Mouse (Mus musculus) monocyte, adult 5-6 weeks (primary cell): ENCODE measurements at regions not wholly inside any gene's neighbourhood (a gene's known extent, or its start where the extent isn't known, plus 50 kb on each side); places are given as distances from the start of the nearest gene placed in this dataset.

Experiments used
- ATAC-seq: fragments of 153-309, 156-312 bp; replicated peaks from 2 replicates; pipeline ENCODE4 v1.8.0; 2017; ENCODE audit warnings: mild to moderate bottlenecking; ENCODE audit not compliant: low TSS enrichment, insufficient number of reproducible peaks, severe bottlenecking, poor library complexity, low FRiP score

DNA sequence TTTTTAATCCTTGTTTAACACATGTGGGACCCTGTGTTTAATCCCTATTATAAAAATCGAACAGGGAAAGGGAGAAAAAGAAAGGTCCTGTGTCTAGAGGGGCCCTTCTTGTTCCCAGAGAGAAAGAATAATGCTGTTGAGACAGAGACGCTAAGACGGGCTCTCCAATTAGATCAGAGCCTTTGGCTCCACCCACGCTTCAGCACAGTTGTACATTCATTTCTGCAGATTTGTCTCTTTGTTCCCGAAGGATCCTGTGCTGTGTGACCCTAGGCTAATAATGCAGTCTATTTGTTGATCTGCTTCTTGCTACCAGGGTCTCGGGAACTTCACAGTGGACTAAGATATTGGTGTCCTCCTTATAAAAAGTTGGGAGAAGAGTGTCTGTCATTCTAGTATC is 92.0 kb downstream of the Cdc5l start:
- ATAC-seq: no peak

GRCm38 (mm10) chr17:45340851-45341250 is 92.7 kb downstream of the Cdc5l start:
- ATAC-seq: no peak

DNA sequence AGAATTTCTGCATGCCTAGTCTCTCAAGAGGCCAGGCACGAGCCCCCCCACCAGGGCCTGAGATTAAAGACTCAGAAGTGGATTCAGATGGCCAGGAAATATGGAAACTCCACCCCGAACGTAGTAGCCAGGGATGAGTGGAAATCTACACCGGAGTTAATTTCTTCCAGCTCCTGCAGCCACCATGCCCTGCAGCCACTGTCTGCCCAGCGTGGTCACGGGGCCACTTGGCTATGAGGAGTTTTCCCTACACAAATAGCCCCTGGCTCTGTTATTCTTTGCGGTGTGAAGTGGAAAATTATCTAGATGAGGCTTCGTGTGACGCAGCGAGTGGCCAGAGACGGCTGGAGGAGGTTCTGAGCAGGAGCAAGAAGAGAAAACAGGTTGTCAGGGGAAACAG is 94.3 kb downstream of the Cdc5l start:
- no peak for ATAC-seq

DNA sequence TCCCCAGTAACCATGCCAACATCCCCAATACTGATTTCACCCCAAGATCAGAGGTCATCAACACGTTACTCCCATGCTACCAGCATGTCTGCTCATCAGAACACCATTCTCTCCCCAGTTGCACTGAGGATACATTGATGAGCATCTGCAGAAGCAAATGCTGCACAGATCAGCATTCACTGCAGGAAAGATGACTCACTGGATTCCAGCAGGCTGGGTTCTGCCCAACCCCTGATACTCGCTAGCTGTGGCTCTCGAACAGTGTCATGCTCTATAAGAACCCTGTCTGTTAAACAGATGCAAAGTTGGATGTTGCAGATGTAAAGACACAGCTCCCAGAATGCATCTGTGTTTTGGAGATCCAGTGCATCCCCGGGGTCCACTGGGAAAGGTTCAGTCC is 95.5 kb downstream of the Cdc5l start:
- no peak for ATAC-seq

DNA sequence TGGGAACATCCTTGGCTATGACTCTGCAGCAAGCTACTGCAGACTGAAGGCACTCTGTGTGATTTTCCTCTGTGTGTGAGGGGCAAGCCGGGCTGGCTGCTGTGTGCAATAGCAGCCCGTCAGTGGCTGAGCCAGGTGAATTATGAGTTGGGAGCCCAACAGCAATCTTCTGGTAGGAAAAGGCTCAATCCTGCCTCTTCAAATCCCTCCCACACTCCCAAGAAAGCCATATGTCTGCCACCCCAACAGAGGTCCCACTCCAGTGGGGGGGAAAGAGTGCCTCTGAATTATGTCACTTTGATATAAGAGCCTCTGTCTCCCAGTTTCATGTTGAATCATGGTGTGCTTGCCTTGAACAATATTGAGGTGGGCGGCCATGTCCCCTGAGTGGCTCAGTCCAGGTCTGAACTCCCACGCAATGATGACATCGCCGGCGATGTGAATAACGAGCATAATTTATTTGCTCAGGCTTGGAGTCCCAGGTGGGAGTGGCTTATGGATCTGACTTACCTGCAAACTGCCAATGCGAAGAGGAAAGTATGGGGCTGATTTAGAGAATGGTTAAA is 97.9 kb downstream of the Cdc5l start:
- no peak for ATAC-seq

- no peak for ATAC-seq
Observed at GRCm38 (mm10) chr17:45334732-45335381, 98.7 kb downstream of the Cdc5l start.

GRCm38 (mm10) chr17:45332321-45332720 is 101.2 kb downstream of the Cdc5l start:
- no peak for ATAC-seq

DNA sequence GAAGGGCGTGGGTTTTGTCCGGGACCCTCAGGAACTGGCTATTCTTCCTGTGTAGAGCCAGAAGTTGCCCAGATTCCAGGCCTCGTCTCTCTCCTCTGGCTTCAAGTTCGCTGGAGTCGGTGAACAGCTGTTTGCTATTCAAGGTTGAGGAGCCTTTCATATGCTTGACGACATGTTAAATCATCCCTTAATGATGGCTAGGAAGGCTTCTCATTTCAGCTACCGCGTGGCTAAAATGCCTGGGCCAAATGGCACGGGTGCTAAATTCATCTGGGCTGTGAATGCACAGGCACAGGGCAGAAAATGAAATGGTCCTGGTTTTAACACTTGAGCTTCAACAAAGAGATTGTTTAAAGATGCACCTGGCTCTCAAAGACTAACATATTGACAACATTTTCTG is 104.3 kb downstream of the Cdc5l start:
- no peak for ATAC-seq

DNA sequence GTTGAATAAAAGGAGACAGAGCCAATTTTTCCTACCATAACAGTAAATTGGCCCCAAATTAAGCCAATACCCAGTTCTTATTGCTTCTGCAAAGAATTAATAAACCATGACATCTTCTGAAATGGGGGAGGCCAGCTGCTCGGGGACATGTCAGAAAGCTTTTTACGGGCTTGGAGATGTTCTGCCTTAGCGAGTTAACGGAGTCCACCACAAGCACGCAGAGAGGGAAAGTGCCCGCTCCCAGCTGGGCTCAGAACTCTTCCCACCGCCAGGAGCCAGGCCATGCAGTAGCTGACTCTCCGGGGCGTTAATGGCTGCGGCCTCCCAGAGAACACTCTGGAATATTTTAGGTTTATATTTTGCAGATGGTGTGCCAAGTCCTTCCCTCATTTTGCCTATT is 106.8 kb downstream of the Cdc5l start:
- no peak for ATAC-seq

DNA sequence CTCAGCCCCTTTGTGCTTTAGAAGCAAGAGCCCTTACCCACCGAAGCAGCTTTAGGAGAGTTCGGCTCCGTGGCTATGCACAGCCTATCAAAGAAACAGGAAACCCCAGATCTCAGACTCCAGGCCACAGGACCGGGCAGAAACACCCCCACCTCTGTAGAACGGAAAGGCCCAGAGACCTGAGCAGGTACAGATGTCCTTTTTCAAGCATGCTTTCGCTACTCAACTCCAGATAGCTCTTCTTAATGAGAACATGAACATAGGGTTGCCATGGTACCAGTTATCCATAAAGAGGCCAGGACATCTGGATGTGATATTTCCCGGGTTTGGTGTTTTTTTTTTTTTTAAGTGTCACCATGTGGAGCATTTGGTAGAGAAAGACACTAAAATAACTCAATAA is 107.4 kb downstream of the Cdc5l start:
- ATAC-seq: no peak

- no peak for ATAC-seq
Observed at GRCm38 (mm10) chr17:45322842-45323241, 110.7 kb downstream of the Cdc5l start.

GRCm38 (mm10) chr17:45320074-45320473 is 113.5 kb downstream of the Cdc5l start:
- no peak for ATAC-seq

GRCm38 (mm10) chr17:45318211-45319076 is 115.1 kb downstream of the Cdc5l start:
- ATAC-seq: no peak

DNA sequence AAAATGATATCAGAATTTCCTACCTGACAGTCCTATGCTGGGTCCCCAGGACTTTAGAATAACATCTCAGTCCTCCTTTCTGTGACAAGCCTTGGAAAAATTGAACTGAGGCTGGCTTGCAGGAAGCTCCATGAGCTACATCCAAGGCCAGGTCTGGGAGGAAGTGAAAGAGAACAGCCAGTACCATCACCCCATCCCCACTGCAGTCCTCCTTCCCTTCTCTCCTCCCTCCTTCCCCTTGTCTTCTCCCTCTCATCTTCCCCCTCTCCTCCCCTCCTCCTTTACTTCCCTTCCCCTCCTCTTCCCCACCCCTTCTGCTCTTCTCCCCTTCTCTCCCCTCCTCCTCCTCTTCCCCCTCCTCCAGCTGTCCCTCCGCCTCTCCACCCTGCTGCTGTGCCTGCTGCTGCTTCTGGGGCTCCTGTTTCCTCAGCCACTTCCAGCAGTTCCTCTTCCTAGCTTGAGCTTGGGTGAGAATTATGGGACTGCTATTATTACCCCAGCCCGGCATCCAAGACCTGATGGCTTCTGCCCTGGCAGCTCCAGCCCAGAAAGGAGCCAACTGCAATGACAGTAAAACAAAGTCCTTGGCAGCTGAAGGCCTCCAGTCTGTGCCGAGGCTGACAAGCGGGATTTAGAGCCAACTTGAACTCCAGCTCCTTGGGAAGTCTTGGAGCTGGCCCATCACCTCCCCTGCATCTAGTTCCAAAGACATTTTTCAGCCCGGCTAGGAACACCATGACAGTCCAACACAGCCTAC is 120.8 kb downstream of the Cdc5l start:
- no peak for ATAC-seq

DNA sequence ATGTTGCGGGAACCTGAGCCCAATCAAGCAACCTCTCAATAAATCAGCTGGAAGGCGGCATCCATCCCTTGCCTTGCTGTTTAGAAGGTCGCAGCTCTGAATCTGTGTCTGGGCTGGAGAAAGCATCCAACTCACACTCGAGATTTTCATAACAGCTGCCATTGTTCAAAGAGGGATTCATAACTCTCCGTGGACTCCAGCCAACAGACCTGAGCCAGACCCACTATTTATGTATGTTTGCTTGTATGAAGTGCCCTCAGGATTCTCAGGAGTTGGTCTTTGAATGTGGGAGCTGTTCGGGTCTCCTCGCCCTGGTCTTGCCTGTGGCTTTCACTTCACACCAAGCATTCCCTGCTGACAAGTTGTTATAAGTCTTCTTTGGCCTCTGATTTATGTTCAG is 127.0 kb downstream of the Cdc5l start:
- no peak for ATAC-seq

- no peak for ATAC-seq
Observed at GRCm38 (mm10) chr17:45303183-45303582, 130.4 kb downstream of the Cdc5l start.

DNA sequence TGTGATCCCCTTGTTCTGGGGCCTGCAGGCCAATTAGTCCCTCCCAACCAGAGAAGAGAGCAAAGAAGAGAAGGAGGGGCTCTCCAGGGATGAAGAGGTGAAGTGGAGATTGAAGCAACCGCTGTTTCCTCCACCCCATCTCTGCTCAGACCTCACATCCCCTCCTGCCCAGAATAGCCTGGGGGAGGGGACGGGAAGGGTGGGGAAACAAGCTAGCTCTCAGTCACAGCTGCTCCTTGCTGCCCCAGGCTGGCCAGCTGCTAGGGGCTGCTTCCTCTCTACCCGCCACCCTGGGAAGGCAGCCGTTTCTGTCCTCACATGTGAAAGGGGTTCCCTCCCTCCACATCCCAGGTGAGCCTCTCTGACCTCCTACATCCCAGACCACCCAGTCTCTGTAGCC is 135.2 kb downstream of the Cdc5l start:
- no peak for ATAC-seq

DNA sequence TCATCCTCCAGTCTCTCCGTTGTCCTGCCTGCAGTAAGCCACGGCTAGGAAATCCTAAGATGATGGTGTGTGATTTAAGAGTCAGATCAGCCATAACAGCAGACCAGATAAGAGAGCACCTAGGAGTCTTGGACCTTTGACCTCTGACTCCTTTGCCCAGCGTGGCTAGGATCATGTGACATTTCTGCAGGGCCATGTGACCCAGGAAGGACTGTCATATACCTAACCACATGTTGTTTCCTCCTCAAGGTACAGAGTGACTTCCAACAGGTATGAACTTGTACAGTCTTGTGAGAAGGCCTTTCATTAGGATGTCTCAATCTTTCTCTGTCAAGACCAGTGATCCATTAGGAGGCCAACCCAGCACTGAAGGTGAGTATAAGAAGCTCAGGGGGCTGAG is 135.7 kb downstream of the Cdc5l start:
- ATAC-seq: no peak

- ATAC-seq: no peak
Observed at GRCm38 (mm10) chr17:45296363-45296762, 137.2 kb downstream of the Cdc5l start.
